Comparison of ENCODE assay signal across 8 mouse cellular contexts in genomic region chr17:10702781-10703180, GRCm38 (mm10).
DNase-seq lines count a peak whose midpoint lies in the region; ATAC-seq and TF ChIP-seq lines count a peak whose summit lies in the region.
"Had no signal": no experiment of that assay in that cellular context is flagged by ENCODE, and none has a peak within 500 bp of the region (broad histone marks: within the 10 kb centered on the region; RNA-seq: fewer than 3 reads in every experiment).

No protein-coding gene starts in this region.

- no peak overlapping the region for H3K4me2 ChIP-seq in lung, postnatal 0 days (replicated peaks; ENCODE audit: low read depth, low read length)
- H3K4me2 ChIP-seq in midbrain, embryonic 14.5 days (ENCODE audit: low read length), result no peak overlapping the region
- H3K4me2 ChIP-seq: lung, embryonic 15.5 days had no signal

- no peak for TF ChIP-seq CTCF in lung, postnatal 0 days (IDR thresholded peaks at IDR 0.05)

- DNase-seq in lung, postnatal 0 days (ENCODE audit: low spot score), result peak; percentile 26
- DNase-seq in lung, postnatal 4 days, result no peak
- peak; percentile 79 for DNase-seq in adrenal gland, adult 8-10 months
- peak; percentile 10 for DNase-seq in gastrocnemius, postnatal 14 days
- no peak for DNase-seq in midbrain, embryonic 14.5 days
- DNase-seq in left cerebral cortex, postnatal 25 days (ENCODE audit: low spot score in 2 of 2), result no peak

- no peak overlapping the region for H3K4me3 ChIP-seq in lung, postnatal 0 days (ENCODE audit: low read depth, low read length)
- H3K4me3 ChIP-seq in macrophage (ENCODE audit: inconsistent target), result no peak overlapping the region
- no peak overlapping the region for H3K4me3 ChIP-seq in midbrain, embryonic 14.5 days (replicated peaks; ENCODE audit: low read depth, low read length)
- H3K4me3 ChIP-seq: lung, embryonic 15.5 days had no signal

- intact Hi-C loops in gastrocnemius, postnatal 14 days (cut with DNase I; ENCODE audit: low total_unique reads), result no loop called here
- intact Hi-C loops in left cerebral cortex, postnatal 25 days (cut with DNase I), result no loop called here

- H3K79me2 ChIP-seq in macrophage (ENCODE audit: inconsistent target), result no peaks in the 10 kb centered on the region

- H3K36me3 ChIP-seq in lung, postnatal 0 days (ENCODE audit: insufficient read depth, low read length), result no peaks in the 10 kb centered on the region
- no peaks in the 10 kb centered on the region for H3K36me3 ChIP-seq in macrophage (ENCODE audit: inconsistent target)
- no peaks in the 10 kb centered on the region for H3K36me3 ChIP-seq in midbrain, embryonic 14.5 days (ENCODE audit: control insufficient read depth, insufficient read depth, low read length)
- H3K36me3 ChIP-seq: lung, embryonic 15.5 days had no signal

- no peaks in the 10 kb centered on the region for H3K4me1 ChIP-seq in lung, postnatal 0 days (ENCODE audit: insufficient read depth, low read depth, low read length)
- no peaks in the 10 kb centered on the region for H3K4me1 ChIP-seq in midbrain, embryonic 14.5 days (ENCODE audit: control insufficient read depth, insufficient read depth, low read length)
- H3K4me1 ChIP-seq: lung, embryonic 15.5 days had no signal

- H3K27me3 ChIP-seq in lung, postnatal 0 days (replicated peaks; ENCODE audit: insufficient read depth, low read length), result no peaks in the 10 kb centered on the region
- no peaks in the 10 kb centered on the region for H3K27me3 ChIP-seq in midbrain, embryonic 14.5 days (ENCODE audit: control insufficient read depth, insufficient read depth, low read length)
- H3K27me3 ChIP-seq: lung, embryonic 15.5 days had no signal

- WGBS in lung, postnatal 0 days, result 41% methylated on average over 6 of the region's 6 CpGs
- 63% methylated on average over 6 of the region's 6 CpGs for WGBS in macrophage (ENCODE audit: missing documents)
- WGBS in midbrain, embryonic 14.5 days, result 81% methylated on average over 6 of the region's 6 CpGs

- no peak overlapping the region for H3K9ac ChIP-seq in lung, postnatal 0 days (replicated peaks; ENCODE audit: low read depth)
- H3K9ac ChIP-seq in midbrain, embryonic 14.5 days (replicated peaks; ENCODE audit: low read length), result no peak overlapping the region
- H3K9ac ChIP-seq: lung, embryonic 15.5 days had no signal

- no peak overlapping the region for H3K27ac ChIP-seq in lung, postnatal 0 days (ENCODE audit: low read length)
- peak overlapping the region; percentile 88 for H3K27ac ChIP-seq in macrophage
- H3K27ac ChIP-seq in midbrain, embryonic 14.5 days (replicated peaks; ENCODE audit: low read depth, low read length), result no peak overlapping the region
- H3K27ac ChIP-seq: lung, embryonic 15.5 days had no signal

- no peak for TF ChIP-seq EP300 in lung, postnatal 0 days (IDR thresholded peaks at IDR 0.05)

- no peaks in the 10 kb centered on the region for H3K9me3 ChIP-seq in lung, postnatal 0 days (ENCODE audit: low read length)
- H3K9me3 ChIP-seq in midbrain, embryonic 14.5 days (ENCODE audit: control insufficient read depth, low read length), result no peaks in the 10 kb centered on the region
- H3K9me3 ChIP-seq: lung, embryonic 15.5 days had no signal

- no peak; the same call in 1 of the 2 replicates for ATAC-seq in lung, postnatal 0 days
- ATAC-seq in midbrain, embryonic 14.5 days (ENCODE audit: low FRiP score, low TSS enrichment), result no peak

Comparison
In these comparisons a context has a peak if more than half of its experiments do, and no peak if none do; other contexts are left out.
1. DNase-seq: peak in lung, postnatal 0 days (single experiment), adrenal gland, adult 8-10 months (single experiment) and gastrocnemius, postnatal 14 days (single experiment); none in lung, postnatal 4 days (0 of 2), midbrain, embryonic 14.5 days (single experiment) and left cerebral cortex, postnatal 25 days (0 of 2).